Mouse (Mus musculus): ENCODE data around the gene Chst3. TPM values are rescaled to one million over a fixed set of nuclear protein-coding genes. Genes with fewer than 3 reads are reported as not detected.
"Not testable (repeated sequence)": the region's sequence is repeated elsewhere in the genome, so short reads cannot be mapped to it uniquely, and the experiment has no call there.

Gene Chst3
- total and polyA plus RNA-seq, 2 experiments from 2014 or later, result 0.89 to 5.5 TPM

- Histone ChIP-seq H3K9me3 (ENCODE audit: low read length) (no peaks in the 10 kb centered on the region), H3K27me3 (ENCODE audit: insufficient read depth, low read length) (no peaks in the 10 kb centered on the region), H3K4me3 (ENCODE audit: low read depth, low read length) (no peak overlapping the region), H3K4me1 (ENCODE audit: insufficient read depth, low read length) (no peaks in the 10 kb centered on the region), H3K36me3 (ENCODE audit: insufficient read depth, low read length) (no peaks in the 10 kb centered on the region), H3K4me2 (ENCODE audit: low read depth, low read length, poor library complexity, severe bottlenecking) (no peak overlapping the region), H3K27ac (ENCODE audit: low read depth, low read length) (no peak overlapping the region), H3K9ac (replicated peaks; ENCODE audit: low read length, poor library complexity, severe bottlenecking) (no peak overlapping the region)
- ATAC-seq (ENCODE audit: low FRiP score), result no peak
- DNase-seq (ENCODE audit: low spot score), result peak; percentile 34
- no peak for TF ChIP-seq CTCF (IDR thresholded peaks at IDR 0.05)
- 61% methylated on average over 6 of the region's 6 CpGs for WGBS
These were observed 67.9 kb downstream of the Chst3 start for GRCm38 (mm10) chr10:60151107-60151663.

DNA sequence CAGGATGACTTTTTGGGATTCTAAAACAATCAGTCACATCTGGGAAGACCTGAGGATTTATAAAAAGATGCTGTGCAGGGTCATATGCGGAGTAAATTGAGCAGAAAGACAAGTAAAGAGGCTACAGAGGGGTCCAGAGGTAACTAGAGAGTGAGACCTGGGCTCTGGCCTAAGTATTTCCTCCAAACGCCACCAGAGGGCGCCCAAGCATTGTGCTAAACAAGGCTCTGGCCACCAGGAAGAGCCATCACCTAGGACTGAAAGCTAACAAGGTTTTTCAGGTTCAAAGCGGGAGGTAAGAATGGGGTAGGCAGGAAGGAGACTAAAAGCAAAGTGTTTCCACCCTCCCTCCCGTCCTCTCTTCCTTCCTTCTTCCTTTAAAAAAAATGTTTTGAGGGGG is 71.0 kb downstream of the Chst3 start:
- Histone ChIP-seq H3K27ac (ENCODE audit: low read depth, low read length) (no peak overlapping the region), H3K4me2 (ENCODE audit: low read depth, low read length, poor library complexity, severe bottlenecking) (no peak overlapping the region), H3K4me3 (ENCODE audit: low read depth, low read length) (no peak overlapping the region), H3K36me3 (ENCODE audit: insufficient read depth, low read length) (no peaks in the 10 kb centered on the region), H3K9ac (replicated peaks; ENCODE audit: low read length, poor library complexity, severe bottlenecking) (no peak overlapping the region), H3K4me1 (ENCODE audit: insufficient read depth, low read length) (no peaks in the 10 kb centered on the region), H3K27me3 (ENCODE audit: insufficient read depth, low read length) (no peaks in the 10 kb centered on the region), H3K9me3 (ENCODE audit: low read length) (no peaks in the 10 kb centered on the region)
- 2% methylated on average over 5 of the region's 5 CpGs for WGBS
- ATAC-seq (ENCODE audit: low FRiP score), result peak; percentile 63
- DNase-seq (ENCODE audit: low spot score), result peak; percentile 88
- peak; percentile 96 for TF ChIP-seq CTCF (IDR thresholded peaks at IDR 0.05)

GRCm38 (mm10) chr10:60147510-60148047 is 71.5 kb downstream of the Chst3 start:
- DNase-seq (ENCODE audit: low spot score); ATAC-seq (ENCODE audit: low FRiP score); H3K9me3 ChIP-seq (ENCODE audit: low read length); H3K27ac ChIP-seq (ENCODE audit: low read depth, low read length); H3K4me1 ChIP-seq (ENCODE audit: insufficient read depth, low read length); H3K4me3 ChIP-seq (ENCODE audit: low read depth, low read length); H3K36me3 ChIP-seq (ENCODE audit: insufficient read depth, low read length); H3K27me3 ChIP-seq (ENCODE audit: insufficient read depth, low read length); H3K9ac ChIP-seq (replicated peaks; ENCODE audit: low read length, poor library complexity, severe bottlenecking); H3K4me2 ChIP-seq (ENCODE audit: low read depth, low read length, poor library complexity, severe bottlenecking): not testable (repeated sequence)
- 70% methylated on average over 10 of the region's 10 CpGs for WGBS

GRCm38 (mm10) chr10:60141656-60142160 is 77.4 kb downstream of the Chst3 start:
- 83% methylated on average over 2 of the region's 3 CpGs for WGBS
- Histone ChIP-seq H3K27ac (ENCODE audit: low read depth, low read length) (no peak overlapping the region), H3K4me2 (ENCODE audit: low read depth, low read length, poor library complexity, severe bottlenecking) (no peak overlapping the region), H3K9ac (replicated peaks; ENCODE audit: low read length, poor library complexity, severe bottlenecking) (no peak overlapping the region), H3K9me3 (ENCODE audit: low read length) (no peaks in the 10 kb centered on the region), H3K36me3 (ENCODE audit: insufficient read depth, low read length) (no peaks in the 10 kb centered on the region), H3K4me3 (ENCODE audit: low read depth, low read length) (no peak overlapping the region), H3K4me1 (ENCODE audit: insufficient read depth, low read length) (no peaks in the 10 kb centered on the region), H3K27me3 (ENCODE audit: insufficient read depth, low read length) (no peaks in the 10 kb centered on the region)
- DNase-seq (ENCODE audit: low spot score) (no peak), ATAC-seq (ENCODE audit: low FRiP score) (no peak; the same call in none of the 2 replicates)
- TF ChIP-seq CTCF (IDR thresholded peaks at IDR 0.05), result no peak

DNA sequence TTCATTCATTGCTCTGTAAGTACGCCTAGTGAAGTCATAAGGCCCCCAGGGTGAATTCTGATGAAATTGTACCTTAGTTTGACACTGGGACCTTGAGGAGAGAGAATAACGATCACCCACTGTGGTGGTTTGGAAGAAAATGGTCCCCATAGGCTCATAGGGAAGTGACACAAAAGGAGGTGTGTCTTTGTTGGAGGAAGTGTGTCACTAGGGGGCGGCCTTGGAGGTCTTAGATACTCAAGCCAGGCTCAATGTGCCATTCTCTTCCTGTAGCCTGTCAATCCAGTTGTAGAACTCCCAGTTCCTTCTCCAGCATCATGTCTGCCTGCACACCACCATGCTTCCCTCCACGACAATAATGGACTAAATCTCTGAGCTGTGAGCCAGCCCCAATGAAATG is 78.3 kb downstream of the Chst3 start:
- no peaks in the 10 kb centered on the region for H3K4me1 ChIP-seq (ENCODE audit: insufficient read depth, low read length)
- no peak overlapping the region for H3K4me2 ChIP-seq (ENCODE audit: low read depth, low read length, poor library complexity, severe bottlenecking)
- no peak for ATAC-seq (ENCODE audit: low FRiP score)
- DNase-seq (ENCODE audit: low spot score), result no peak
- no peaks in the 10 kb centered on the region for H3K9me3 ChIP-seq (ENCODE audit: low read length)
- H3K4me3 ChIP-seq (ENCODE audit: low read depth, low read length), result no peak overlapping the region
- H3K9ac ChIP-seq (replicated peaks; ENCODE audit: low read length, poor library complexity, severe bottlenecking), result no peak overlapping the region
- H3K27me3 ChIP-seq (ENCODE audit: insufficient read depth, low read length), result no peaks in the 10 kb centered on the region
- H3K27ac ChIP-seq (ENCODE audit: low read depth, low read length), result no peak overlapping the region
- no peak for TF ChIP-seq CTCF (IDR thresholded peaks at IDR 0.05)
- H3K36me3 ChIP-seq (ENCODE audit: insufficient read depth, low read length), result no peaks in the 10 kb centered on the region
- 85% methylated on average over 4 of the region's 4 CpGs for WGBS

DNA sequence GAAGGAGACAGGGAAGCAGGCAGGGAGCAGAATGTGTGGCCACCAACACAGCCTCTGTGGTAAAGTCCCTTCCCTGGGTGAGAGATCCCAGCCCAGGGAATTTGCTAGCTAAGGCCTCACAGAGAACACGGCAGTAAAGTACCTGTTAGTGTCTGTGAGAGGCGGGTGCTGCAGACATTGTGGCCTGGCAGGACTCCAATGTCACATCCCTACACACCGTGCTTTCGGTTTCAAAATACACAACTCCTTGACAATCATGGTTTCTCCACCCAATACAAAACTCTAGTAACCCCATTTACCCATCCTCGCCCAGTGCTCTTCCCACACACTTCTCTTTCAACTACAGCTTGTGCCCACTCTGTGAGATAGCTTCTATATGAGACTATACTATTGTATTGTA is 80.4 kb downstream of the Chst3 start:
- 94% methylated on average over 5 of the region's 5 CpGs for WGBS
- no peaks in the 10 kb centered on the region for H3K27me3 ChIP-seq (ENCODE audit: insufficient read depth, low read length)

More for the DNA sequence above, 80.4 kb downstream of the Chst3 start:
- Histone ChIP-seq H3K36me3 (ENCODE audit: insufficient read depth, low read length) (no peaks in the 10 kb centered on the region; the same call in 1 of the 2 replicates), H3K4me3 (ENCODE audit: low read depth, low read length) (no peak overlapping the region), H3K27ac (ENCODE audit: low read depth, low read length) (no peak overlapping the region), H3K9me3 (ENCODE audit: low read length) (no peaks in the 10 kb centered on the region), H3K9ac (replicated peaks; ENCODE audit: low read length, poor library complexity, severe bottlenecking) (no peak overlapping the region), H3K4me1 (ENCODE audit: insufficient read depth, low read length) (no peaks in the 10 kb centered on the region), H3K4me2 (ENCODE audit: low read depth, low read length, poor library complexity, severe bottlenecking) (no peak overlapping the region)
- TF ChIP-seq CTCF (IDR thresholded peaks at IDR 0.05), result no peak
- DNase-seq (ENCODE audit: low spot score) (no peak), ATAC-seq (ENCODE audit: low FRiP score) (no peak)

All from midbrain, postnatal 0 days (tissue).